Mouse (Mus musculus) thymus, adult 2 months (tissue): ENCODE results near the gene Spop. TPM values are rescaled to one million over a fixed set of nuclear protein-coding genes. Genes with fewer than 3 reads are reported as not detected.

Source experiments
- DNase-seq: peaks from one replicate; pipeline ENCODE4 v3.0.0; 2021
- H3K27ac ChIP-seq: fragments of 200-500 bp; 2 replicates; pipeline ENCODE4 v1.5.1; 2012; ENCODE audit warnings: low read length, control low read depth; ENCODE audit not compliant: control insufficient read depth, insufficient read depth
- H3K27me3 ChIP-seq: fragments of 200-500 bp; 2 replicates; pipeline ENCODE4 v1.6.1; 2012; ENCODE audit warnings: mild to moderate bottlenecking, low read length, moderate library complexity, mixed read lengths; ENCODE audit not compliant: control insufficient read depth, insufficient read depth
- H3K36me3 ChIP-seq: fragments of 200-500 bp; 2 replicates; pipeline ENCODE4 v1.6.1; 2012; ENCODE audit warnings: mild to moderate bottlenecking, low read length, moderate library complexity; ENCODE audit not compliant: control insufficient read depth, insufficient read depth
- H3K4me1 ChIP-seq: fragments of 200-500 bp; replicated peaks from 2 replicates; pipeline ENCODE4 v1.6.1; 2012; ENCODE audit warnings: low read length; ENCODE audit not compliant: control insufficient read depth, insufficient read depth
- H3K4me3 ChIP-seq: fragments of 200-500 bp; 2 replicates; pipeline ENCODE4 v1.5.1; 2012; ENCODE audit warnings: mild to moderate bottlenecking, low read length, control low read depth, moderate library complexity; ENCODE audit not compliant: control insufficient read depth, insufficient read depth
- CTCF ChIP-seq: fragments of 200-500 bp; IDR thresholded peaks from 2 replicates; pipeline ENCODE4 v1.5.1; 2012; ENCODE audit warnings: mild to moderate bottlenecking, control low read depth, low read length, moderate library complexity, borderline replicate concordance; ENCODE audit not compliant: control insufficient read depth, poor library complexity, insufficient read depth; ENCODE audit errors: extremely low read depth
- POLR2A ChIP-seq: fragments of 200-500 bp; IDR thresholded peaks from 2 replicates; pipeline ENCODE4 v1.6.1; 2012; ENCODE audit warnings: mild to moderate bottlenecking, low read length, control low read depth, moderate library complexity; ENCODE audit not compliant: control insufficient read depth, poor library complexity, insufficient read depth; ENCODE audit errors: extremely low read depth
- WGBS: fragments of 180-500 bp; shearing (Covaris S2); methylation state at CpG from one replicate; pipeline ENCODE4 v1.1.7; 2018; 5-methylcytosine and 5-hydroxymethylcytosine counted together
- polyA plus RNA-seq: library from polyadenylated mRNA; depleted of rRNA; stranded (reverse); fragments of >200 nt; gene quantifications from 2 replicates; pipeline ENCODE4 v1.2.3, GENCODE M21; 2012

The Spop gene
- polyA plus RNA-seq, 1 experiment: 47.9 TPM

- no peak overlapping the region for H3K27ac ChIP-seq
- no peaks in the 10 kb centered on the region for H3K27me3 ChIP-seq
- no peak overlapping the region for H3K4me3 ChIP-seq
- WGBS: 77% methylated on average over 1 of the region's 1 CpGs
- H3K36me3 ChIP-seq: no peaks in the 10 kb centered on the region
- H3K4me1 ChIP-seq: peaks cover 20% of the 10 kb centered on the region
- no peak for DNase-seq
- no peak for TF ChIP-seq CTCF
- no peak for TF ChIP-seq POLR2A
Observed at GRCm38 (mm10) chr11:95396548-95396947, 17.3 kb upstream of the Spop start.

GRCm38 (mm10) chr11:95397843-95398835 lies 15.7 kb upstream of the Spop start:
- DNase-seq: peak; percentile 79
- Histone ChIP-seq H3K27me3 (no peaks in the 10 kb centered on the region), H3K27ac (no peak overlapping the region), H3K36me3 (no peaks in the 10 kb centered on the region), H3K4me1 (peaks cover 5% of the 10 kb centered on the region), H3K4me3 (no peak overlapping the region)
- 65% methylated on average over 14 of the region's 14 CpGs for WGBS
- TF ChIP-seq POLR2A: no peak
- TF ChIP-seq CTCF: 0 out of 2 replicates have a peak, but pooled peaks have one; percentile 13

- DNase-seq: no peak
- Histone ChIP-seq H3K27ac (no peak overlapping the region), H3K36me3 (no peaks in the 10 kb centered on the region), H3K27me3 (no peaks in the 10 kb centered on the region), H3K4me1 (no peaks in the 10 kb centered on the region), H3K4me3 (no peak overlapping the region)
- WGBS: 82% methylated on average over 13 of the region's 13 CpGs
- TF ChIP-seq POLR2A (no peak), CTCF (no peak)
Observed at GRCm38 (mm10) chr11:95399520-95400020, 14.3 kb upstream of the Spop start.

- TF ChIP-seq POLR2A (no peak), CTCF (no peak)
- DNase-seq: no peak
- WGBS: 93% methylated on average over 5 of the region's 5 CpGs
- no peaks in the 10 kb centered on the region for H3K4me1 ChIP-seq
- no peak overlapping the region for H3K4me3 ChIP-seq
- no peaks in the 10 kb centered on the region for H3K27me3 ChIP-seq
- no peaks in the 10 kb centered on the region for H3K36me3 ChIP-seq
- H3K27ac ChIP-seq: no peak overlapping the region
Observed at GRCm38 (mm10) chr11:95401568-95401967, 12.3 kb upstream of the Spop start.

GRCm38 (mm10) chr11:95402196-95402595 lies 11.7 kb upstream of the Spop start:
- no peak for DNase-seq
- Histone ChIP-seq H3K4me3 (no peak overlapping the region), H3K27ac (no peak overlapping the region), H3K27me3 (no peaks in the 10 kb centered on the region), H3K36me3 (no peaks in the 10 kb centered on the region), H3K4me1 (no peaks in the 10 kb centered on the region)
- WGBS: 73% methylated on average over 5 of the region's 5 CpGs
- TF ChIP-seq POLR2A (no peak), CTCF (no peak)

- Histone ChIP-seq H3K36me3 (no peaks in the 10 kb centered on the region), H3K27me3 (no peaks in the 10 kb centered on the region), H3K4me1 (no peaks in the 10 kb centered on the region), H3K4me3 (no peak overlapping the region), H3K27ac (no peak overlapping the region)
- TF ChIP-seq CTCF: no peak
- no peak for TF ChIP-seq POLR2A
- no peak for DNase-seq
- WGBS: 77% methylated on average over 8 of the region's 8 CpGs
Observed at GRCm38 (mm10) chr11:95402658-95403101, 11.2 kb upstream of the Spop start.
